ENCODE assay signal across 8 mouse cellular contexts in genomic region chr5:140596927-140597588, GRCm38 (mm10). TPM values are rescaled to one million over a fixed set of nuclear protein-coding genes. Genes with fewer than 3 reads are reported as not detected.
DNase-seq lines count a peak whose midpoint lies in the region; ATAC-seq and TF ChIP-seq lines count a peak whose summit lies in the region.

No protein-coding gene starts in this region.

- no peaks in the 10 kb centered on the region for H3K36me3 ChIP-seq in intestine, embryonic 15.5 days
- H3K36me3 ChIP-seq in lung, embryonic 15.5 days = no peaks in the 10 kb centered on the region

- no peaks in the 10 kb centered on the region for H3K27me3 ChIP-seq in intestine, embryonic 15.5 days (replicated peaks)
- H3K27me3 ChIP-seq in lung, embryonic 15.5 days = no peaks in the 10 kb centered on the region

- H3K4me2 ChIP-seq in intestine, embryonic 15.5 days (replicated peaks) = peak overlapping the region; percentile 22; the same call in 1 of the 2 replicates
- H3K4me2 ChIP-seq in lung, embryonic 15.5 days = 0 out of 2 replicates have a peak overlapping the region, but pooled peaks have one; percentile 1

- no peak for TF ChIP-seq CTCF in bone marrow, adult 2 months (IDR thresholded peaks at IDR 0.05; ENCODE audit: control insufficient read depth, insufficient read depth, low read length)
- no peak for TF ChIP-seq CTCF in layer of hippocampus, adult 2 months (conservative IDR thresholded peaks at IDR 0.05)

- no peaks in the 10 kb centered on the region for H3K9me3 ChIP-seq in intestine, embryonic 15.5 days
- no peaks in the 10 kb centered on the region for H3K9me3 ChIP-seq in lung, embryonic 15.5 days

- no peak for TF ChIP-seq POLR2A in bone marrow, adult 2 months (IDR thresholded peaks at IDR 0.05; ENCODE audit: borderline replicate concordance, control insufficient read depth, low read depth, low read length)

- no peak overlapping the region for H3K9ac ChIP-seq in intestine, embryonic 15.5 days
- no peak overlapping the region for H3K9ac ChIP-seq in lung, embryonic 15.5 days

- ATAC-seq in intestine, embryonic 15.5 days = peak; percentile 71
- ATAC-seq in lung, embryonic 15.5 days (ENCODE audit: borderline replicate concordance, extremely low read depth, low FRiP score, low TSS enrichment) = peak; percentile 53; the same call in 1 of the 2 replicates

- peaks cover 8% of the 10 kb centered on the region for H3K4me1 ChIP-seq in bone marrow, adult 2 months (ENCODE audit: control insufficient read depth, insufficient read depth, low read length)
- H3K4me1 ChIP-seq in intestine, embryonic 15.5 days (replicated peaks) = peaks cover 13% of the 10 kb centered on the region
- H3K4me1 ChIP-seq in lung, embryonic 15.5 days = peaks cover 17% of the 10 kb centered on the region

- peak overlapping the region; percentile 95 for H3K27ac ChIP-seq in bone marrow, adult 2 months (ENCODE audit: control insufficient read depth, insufficient read depth, low read depth, low read length, poor library complexity)
- H3K27ac ChIP-seq in intestine, embryonic 15.5 days = peak overlapping the region; percentile 66
- peak overlapping the region; percentile 53 for H3K27ac ChIP-seq in lung, embryonic 15.5 days
- no peak overlapping the region for H3K27ac ChIP-seq in layer of hippocampus, adult 2 months

- H3K4me3 ChIP-seq in bone marrow, adult 2 months (replicated peaks; ENCODE audit: control insufficient read depth, low read depth, low read length) = peak overlapping the region; percentile 11
- no peak overlapping the region for H3K4me3 ChIP-seq in intestine, embryonic 15.5 days (replicated peaks)
- no peak overlapping the region for H3K4me3 ChIP-seq in lung, embryonic 15.5 days
- no peak overlapping the region for H3K4me3 ChIP-seq in layer of hippocampus, adult 2 months

- peak; percentile 79 to 82 for DNase-seq in CD8-positive naive resting alpha-beta T cell, adult 2 months (ENCODE audit: low read depth in 2 of 2, low spot score in 2 of 2)
- DNase-seq in thymus, adult 18-20 months = peak; percentile 51 to 67
- DNase-seq in cerebellum, adult 8-10 months = no peak
- no peak for DNase-seq in layer of hippocampus, adult 2 months (ENCODE audit: low spot score in 2 of 2)
- no peak for DNase-seq in embryo, embryonic 9.5 days (ENCODE audit: extremely low spot score)

- 1% methylated on average over 18 of the region's 18 CpGs for WGBS in bone marrow, adult 2 months
- 46% methylated on average over 18 of the region's 18 CpGs for WGBS in intestine, embryonic 15.5 days
- 32% methylated on average over 18 of the region's 18 CpGs for WGBS in lung, embryonic 15.5 days

RNA-seq across cellular contexts. Expression of gene Lfng, which starts 10.1 kb away (rescaled TPM):
- polyA plus RNA-seq in bone marrow, adult 2 months (2011; ENCODE audit: insufficient read depth, insufficient read length, low replicate concordance, missing spikeins) = 25.9 and 26.5 TPM in 2 replicates
- 14.8 and 16.0 TPM in 2 replicates for polyA plus RNA-seq in intestine, embryonic 15.5 days (2015; fragmentation: Nextera tagmentation; extraction: Ambion mirVana)
- 22.5 and 27.8 TPM in 2 replicates for polyA plus RNA-seq in lung, embryonic 15.5 days (2015; fragmentation: Nextera tagmentation; extraction: Ambion mirVana)
- total RNA-seq in layer of hippocampus, adult 2 months (2021) = 10 to 100 TPM; 23.9 to 24.8 TPM

RNA-seq across cellular contexts. Expression of gene Grifin, which starts 32.2 kb away (rescaled TPM):
- not detected in 2 replicates for polyA plus RNA-seq in bone marrow, adult 2 months (2011; ENCODE audit: insufficient read depth, insufficient read length, low replicate concordance, missing spikeins)
- 0.49 and 0.58 TPM in 2 replicates for polyA plus RNA-seq in intestine, embryonic 15.5 days (2015; fragmentation: Nextera tagmentation; extraction: Ambion mirVana)
- polyA plus RNA-seq in lung, embryonic 15.5 days (2015; fragmentation: Nextera tagmentation; extraction: Ambion mirVana) = 0.28 TPM in 1 of 2 replicates, not detected in the other
- total RNA-seq in layer of hippocampus, adult 2 months (2021) = not detected

RNA-seq across cellular contexts. Expression of gene Ttyh3, which starts 51.8 kb away (rescaled TPM):
- 20.1 and 34.8 TPM in 2 replicates for polyA plus RNA-seq in bone marrow, adult 2 months (2011; ENCODE audit: insufficient read depth, insufficient read length, low replicate concordance, missing spikeins)
- polyA plus RNA-seq in intestine, embryonic 15.5 days (2015; fragmentation: Nextera tagmentation; extraction: Ambion mirVana) = 34.5 and 34.7 TPM in 2 replicates
- 38.0 and 39.1 TPM in 2 replicates for polyA plus RNA-seq in lung, embryonic 15.5 days (2015; fragmentation: Nextera tagmentation; extraction: Ambion mirVana)
- 100 to 1,000 TPM; 187 to 201 TPM for total RNA-seq in layer of hippocampus, adult 2 months (2021)

Comparison
In these comparisons a context has a peak if more than half of its experiments do, and no peak if none do; other contexts are left out.
1. DNase-seq: peak in CD8-positive naive resting alpha-beta T cell, adult 2 months (2 of 2) and thymus, adult 18-20 months (2 of 2); none in cerebellum, adult 8-10 months (single experiment), layer of hippocampus, adult 2 months (0 of 2) and embryo, embryonic 9.5 days (single experiment).